Mouse (Mus musculus) kidney, adult 18-20 months (tissue): ENCODE data around the gene Xntrpc.
"Not testable (repeated sequence)": the region's sequence is repeated elsewhere in the genome, so short reads cannot be mapped to it uniquely, and the experiment has no call there.

Experiments used
- DNase-seq: peaks from one replicate; pipeline ENCODE4 v3.0.0; 2021

Gene Xntrpc

GRCm38 (mm10) chr7:102065046-102065891, at the start of gene Xntrpc, which contains the start of the genes Rnf121 and Xndc1:
Gene Xntrpc (plus strand): TSS chr7:102065713.
Gene Rnf121 (minus strand): TSS chr7:102065469.
Gene Xndc1 (plus strand): TSS chr7:102065511.
- DNase-seq: peak; percentile 94

DNA sequence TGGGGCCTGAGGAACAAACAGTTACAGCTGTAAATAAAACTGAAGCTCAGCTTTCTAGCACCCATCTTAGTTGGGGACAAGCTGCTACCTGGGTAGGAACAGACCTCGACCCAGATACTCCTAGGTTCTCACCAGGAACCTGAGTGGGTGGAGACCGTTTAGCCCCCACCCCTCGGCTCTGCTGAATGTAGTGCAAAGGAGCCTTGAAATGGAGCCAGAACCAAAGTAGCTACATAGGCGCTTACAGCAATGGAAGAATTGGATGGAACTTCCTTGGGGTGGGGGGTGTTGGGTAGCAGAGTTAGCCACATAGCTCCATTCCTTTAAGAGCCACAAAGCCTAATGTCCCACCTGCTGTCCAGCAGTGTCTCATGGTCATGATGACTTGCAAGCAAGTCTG, 48.6 kb upstream of the Xntrpc start:
- DNase-seq: no peak

DNA sequence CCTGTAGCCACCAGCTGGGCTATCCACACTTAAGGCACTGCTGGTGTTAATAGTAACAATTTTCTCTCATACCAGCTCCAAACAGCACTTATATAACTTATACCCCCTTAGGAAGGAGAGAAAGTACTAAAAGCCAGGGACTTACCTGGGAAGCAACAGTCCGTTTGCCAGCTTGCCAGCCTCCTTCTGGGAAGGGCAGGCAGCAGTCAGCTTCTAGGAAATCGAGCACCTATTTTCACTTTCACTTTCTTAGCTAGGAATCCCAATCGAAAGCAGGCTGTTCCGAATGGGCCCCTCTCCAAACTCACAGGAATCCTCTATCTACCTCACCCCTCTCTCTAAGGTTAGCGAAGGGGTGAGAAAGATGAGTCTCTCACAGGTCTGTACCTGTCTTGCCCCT, 48.1 kb upstream of the Xntrpc start:
- DNase-seq: peak; percentile 45

DNA sequence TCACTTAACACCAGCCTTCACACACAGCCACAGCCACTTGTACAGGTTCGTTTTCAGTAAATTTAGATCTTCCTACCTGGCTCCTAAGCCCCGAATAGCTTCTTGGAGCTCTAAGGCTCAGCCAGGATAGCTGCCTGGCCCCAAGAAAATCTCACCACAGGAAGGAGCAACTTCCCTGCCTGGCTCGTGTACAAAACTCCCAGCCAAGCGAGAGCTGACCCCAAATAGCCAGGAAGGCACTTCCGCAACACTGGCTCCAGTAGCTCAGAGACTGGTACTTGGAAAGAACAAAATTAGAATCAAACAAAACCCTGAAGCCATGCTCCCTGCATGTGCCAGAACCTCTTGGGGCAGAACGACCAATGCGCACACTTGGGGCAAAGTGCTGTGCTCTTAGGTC, 47.5 kb upstream of the Xntrpc start:
- DNase-seq: peak; percentile 54

GRCm38 (mm10) chr7:102018590-102018989, 46.9 kb upstream of the Xntrpc start, which contains the start of gene Il18bp:
Gene Il18bp (minus strand): TSS chr7:102018690.
- no peak for DNase-seq

DNA sequence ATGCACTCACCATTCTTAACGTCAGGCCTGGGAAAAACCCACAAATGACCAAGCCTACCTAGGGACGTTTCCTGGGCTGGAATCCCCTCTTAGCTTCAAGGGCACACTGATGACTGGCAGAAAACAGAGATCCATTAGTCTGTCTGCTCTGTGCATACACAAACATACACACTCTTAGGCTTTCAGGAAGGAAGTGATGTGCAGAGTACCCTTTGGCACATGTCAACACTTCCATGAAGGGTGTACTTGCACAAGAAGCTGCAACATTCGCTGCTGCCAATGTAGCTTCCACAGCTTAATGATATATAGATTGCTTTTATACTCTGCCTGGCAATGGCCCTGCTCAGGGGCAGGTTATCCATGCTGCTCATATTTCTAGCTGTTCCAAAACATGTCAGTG, 46.2 kb upstream of the Xntrpc start:
- DNase-seq: no peak

DNA sequence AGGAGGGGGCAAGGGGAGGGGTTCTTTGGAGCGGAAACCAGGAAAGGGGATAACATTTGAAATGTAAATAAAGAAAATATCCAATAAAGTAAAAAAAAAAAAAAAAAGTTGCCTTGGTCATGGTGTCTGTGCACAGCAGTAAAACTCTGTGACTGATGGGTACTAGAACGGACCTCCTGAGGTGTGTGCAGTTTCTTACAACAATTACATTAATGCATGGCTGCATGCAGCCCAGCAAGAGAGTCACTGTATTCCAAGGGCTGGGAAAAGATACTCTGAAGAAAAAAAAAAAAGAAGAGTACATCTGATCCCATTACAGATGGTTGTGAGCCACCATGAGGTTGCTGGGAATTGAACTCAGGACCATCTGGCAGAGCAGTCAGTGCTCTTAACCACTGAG, 44.6 kb upstream of the Xntrpc start:
- not testable (repeated sequence) for DNase-seq

GRCm38 (mm10) chr7:102023821-102024220, 41.7 kb upstream of the Xntrpc start:
- DNase-seq: no peak

DNA sequence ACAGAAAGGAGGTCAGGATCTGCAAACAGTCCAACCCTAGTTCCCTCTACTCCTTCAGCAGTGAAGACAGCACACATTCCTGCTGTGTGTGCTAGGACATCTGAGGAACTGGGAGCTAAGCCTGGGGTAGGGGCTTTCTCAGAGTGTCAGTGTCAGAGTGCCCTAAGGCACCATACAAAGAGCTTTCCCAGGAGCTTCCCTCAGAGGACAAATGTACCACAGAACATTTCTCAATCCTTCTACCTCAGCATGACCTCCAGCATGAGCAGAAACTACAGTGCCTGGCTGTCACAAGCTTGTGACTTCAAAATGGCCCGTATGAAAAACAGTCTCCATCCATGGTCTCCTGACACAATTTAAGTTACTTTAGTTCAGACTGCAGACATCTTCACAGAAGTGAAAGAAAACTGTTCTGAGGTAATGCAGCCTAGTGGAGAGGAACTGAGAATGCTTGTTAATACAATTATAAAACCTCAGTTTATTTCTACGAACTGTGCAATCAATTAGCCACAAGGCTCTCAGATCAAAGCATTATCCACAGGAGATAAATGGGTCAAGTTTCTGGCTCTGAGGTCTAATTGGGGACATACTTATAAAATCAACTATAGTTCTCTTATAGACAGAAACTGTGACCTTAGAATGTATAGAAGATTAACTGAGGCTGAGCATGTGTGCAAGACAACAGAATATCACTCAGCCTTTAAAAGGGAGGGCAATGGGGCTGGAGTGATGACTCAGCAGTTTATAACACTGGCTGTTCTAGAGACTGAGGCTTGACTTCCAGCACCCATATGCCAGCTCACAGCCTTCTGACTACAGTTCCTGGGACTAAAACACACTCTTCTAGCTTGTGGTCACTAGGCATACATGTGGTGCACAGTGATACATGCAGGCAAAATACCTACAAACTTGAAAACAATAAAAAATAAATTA, 40.1 kb upstream of the Xntrpc start:
- no peak for DNase-seq

- no peak for DNase-seq
Measured at GRCm38 (mm10) chr7:102034904-102035303, 30.6 kb upstream of the Xntrpc start.

GRCm38 (mm10) chr7:102035534-102035933, 30.0 kb upstream of the Xntrpc start:
- no peak for DNase-seq

DNA sequence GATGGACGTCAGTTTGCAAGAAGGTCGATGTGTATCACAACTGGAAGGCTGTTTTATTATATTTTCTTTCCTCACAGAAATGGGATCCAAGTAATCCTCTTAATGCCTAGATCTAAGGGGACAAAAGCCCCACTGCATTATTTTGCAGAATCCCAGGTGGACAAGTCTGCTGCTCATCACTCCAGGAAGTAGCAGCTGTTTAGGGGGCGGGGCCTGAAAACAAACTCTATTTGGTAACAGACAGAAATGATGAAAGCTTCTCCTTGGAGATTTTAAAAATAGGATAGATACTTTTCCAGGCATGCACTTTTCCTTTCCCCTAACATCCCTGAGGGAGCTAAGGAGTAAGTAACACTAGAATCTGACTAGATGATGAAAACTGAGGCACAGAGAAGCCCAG, 28.2 kb upstream of the Xntrpc start:
- no peak for DNase-seq

- DNase-seq: no peak
Measured at GRCm38 (mm10) chr7:102042314-102042713, 23.2 kb upstream of the Xntrpc start.

GRCm38 (mm10) chr7:102048524-102048923, 17.0 kb upstream of the Xntrpc start:
- DNase-seq: not testable (repeated sequence)

- no peak for DNase-seq
Measured at GRCm38 (mm10) chr7:102061353-102061752, 4.2 kb upstream of the Xntrpc start.

DNA sequence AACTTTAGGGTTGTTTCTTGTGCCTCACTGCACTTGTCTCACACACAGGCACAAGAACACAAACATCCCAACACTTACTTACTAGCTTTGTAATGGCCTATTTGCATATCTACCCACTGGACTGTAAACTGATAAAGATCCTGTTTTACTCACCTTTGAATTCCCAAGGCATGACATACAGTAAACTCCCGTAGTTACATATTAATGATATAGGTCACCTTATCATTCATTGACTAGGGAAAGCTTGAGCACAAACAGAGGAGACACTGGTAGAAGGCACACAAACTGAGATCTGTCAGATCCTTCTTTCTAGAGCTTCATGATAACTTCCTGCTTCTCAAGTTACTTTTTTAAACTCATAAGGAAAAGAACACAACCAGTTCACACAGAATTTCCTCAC, 3.3 kb upstream of the Xntrpc start:
- DNase-seq: no peak

DNA sequence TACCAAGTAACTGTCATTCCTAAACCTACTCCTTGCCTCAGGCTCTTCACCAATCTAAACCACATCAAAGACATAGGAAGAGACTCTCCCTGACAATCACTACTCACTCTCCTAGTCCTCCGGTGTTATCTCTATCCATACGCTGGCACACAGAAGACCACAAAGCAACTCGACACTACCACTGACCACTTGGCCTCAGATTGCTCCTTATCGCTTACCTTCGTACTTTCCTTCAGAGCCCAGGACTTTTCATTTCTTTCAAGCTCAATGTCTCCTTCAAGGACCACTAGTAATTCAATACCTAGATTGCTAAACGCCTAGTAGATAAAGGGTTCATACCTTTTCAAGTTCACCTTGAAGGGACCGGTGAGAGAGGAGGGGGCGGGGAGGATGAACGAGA, 1.6 kb upstream of the Xntrpc start:
- no peak for DNase-seq

GRCm38 (mm10) chr7:102064655-102065045, 863 bp upstream of the Xntrpc start:
- DNase-seq: no peak

GRCm38 (mm10) chr7:102066363-102066762, 850 bp downstream of the Xntrpc start:
- DNase-seq: no peak

DNA sequence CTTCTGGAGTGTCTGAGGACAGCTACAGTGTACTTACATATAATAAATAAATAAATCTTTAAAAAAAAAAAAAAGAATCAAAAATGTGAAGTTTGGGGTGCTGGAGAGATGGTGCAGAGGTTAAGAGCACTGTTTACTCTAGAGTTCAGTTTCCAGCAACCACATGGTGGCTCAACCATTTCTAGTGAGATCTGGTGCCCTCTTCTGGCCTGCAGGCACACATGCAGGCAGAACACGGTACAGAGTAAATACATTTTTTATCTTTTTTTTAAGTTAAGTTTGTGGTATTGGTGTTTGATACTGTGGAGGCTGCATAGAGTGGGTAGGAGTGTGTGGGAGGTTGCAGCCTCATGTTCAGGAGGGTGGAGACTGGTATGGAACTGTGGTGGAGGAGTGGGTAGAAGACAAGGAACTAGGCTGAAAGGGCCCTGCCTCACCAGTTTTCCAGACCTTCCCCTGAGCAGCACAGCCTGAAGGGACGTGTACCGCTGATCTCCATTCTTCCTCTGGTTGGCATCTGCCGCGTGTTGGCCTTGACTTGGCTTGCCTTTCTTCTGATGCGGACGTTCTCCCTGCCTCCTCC, 11.3 kb downstream of the Xntrpc start:
- no peak for DNase-seq

DNA sequence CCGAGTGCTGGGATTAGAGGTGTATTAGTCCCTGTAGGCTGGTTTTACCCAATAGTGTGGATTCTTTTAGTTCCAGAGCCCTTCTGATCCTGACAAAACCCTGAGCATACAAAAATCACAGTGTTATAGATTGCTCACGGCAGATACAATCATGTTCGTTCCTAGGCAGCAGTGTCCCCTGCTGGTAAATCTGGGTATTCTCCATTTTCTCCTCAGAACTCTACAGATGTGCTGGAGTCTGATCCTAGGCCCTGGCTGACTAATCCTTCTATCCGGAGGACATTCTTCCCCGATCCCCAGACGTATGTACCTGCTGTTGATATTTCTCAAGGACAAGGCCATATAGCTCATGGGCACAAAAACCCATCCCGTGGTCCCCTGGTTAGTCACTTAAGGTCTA, 13.0 kb downstream of the Xntrpc start:
- peak; percentile 31 for DNase-seq

DNA sequence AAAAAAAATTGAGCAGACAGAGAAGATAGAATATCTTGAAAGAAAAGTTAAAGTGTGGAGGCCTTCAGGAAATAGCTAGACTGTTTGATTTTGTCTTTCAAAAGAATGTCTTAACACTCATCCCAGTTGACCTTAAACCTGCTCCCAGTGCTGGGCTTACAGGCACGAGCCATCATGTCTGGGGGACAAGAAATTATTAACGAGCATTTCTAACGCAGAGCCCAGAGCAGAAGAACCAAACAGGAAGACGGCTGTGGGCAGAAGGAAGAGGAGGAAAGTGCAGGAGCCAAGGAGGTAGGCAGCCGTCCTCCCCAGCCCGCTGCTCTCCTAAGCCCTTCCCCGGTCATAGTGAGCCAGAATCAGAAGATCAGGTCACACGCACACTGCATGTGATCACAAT, 14.8 kb downstream of the Xntrpc start:
- peak; percentile 12 for DNase-seq

DNA sequence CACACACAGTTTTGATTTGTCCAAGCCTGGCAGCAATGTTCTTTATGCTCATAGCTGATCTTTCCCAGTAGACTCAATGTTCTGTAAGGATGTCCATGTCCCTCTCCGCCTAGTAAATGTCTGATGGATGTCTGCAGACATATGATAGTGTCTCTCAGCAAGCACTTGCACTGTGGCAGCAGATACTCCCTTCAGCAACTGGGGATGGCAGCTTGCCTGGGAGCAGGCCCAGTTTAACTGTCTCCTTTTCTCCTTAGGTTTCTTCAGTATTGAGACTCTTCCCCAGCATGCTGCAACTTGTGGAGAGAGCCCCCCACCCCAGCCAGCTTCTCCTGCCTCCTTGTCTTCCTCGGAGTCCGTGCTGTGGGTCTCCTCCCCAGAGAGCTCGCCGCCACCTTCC, 16.3 kb downstream of the Xntrpc start:
- no peak for DNase-seq
